Mouse (Mus musculus): ENCODE measurements at regions not wholly inside any gene's neighbourhood (a gene's known extent, or its start where the extent isn't known, plus 50 kb on each side); places are given as distances from the start of the nearest gene placed in this dataset.

DNA sequence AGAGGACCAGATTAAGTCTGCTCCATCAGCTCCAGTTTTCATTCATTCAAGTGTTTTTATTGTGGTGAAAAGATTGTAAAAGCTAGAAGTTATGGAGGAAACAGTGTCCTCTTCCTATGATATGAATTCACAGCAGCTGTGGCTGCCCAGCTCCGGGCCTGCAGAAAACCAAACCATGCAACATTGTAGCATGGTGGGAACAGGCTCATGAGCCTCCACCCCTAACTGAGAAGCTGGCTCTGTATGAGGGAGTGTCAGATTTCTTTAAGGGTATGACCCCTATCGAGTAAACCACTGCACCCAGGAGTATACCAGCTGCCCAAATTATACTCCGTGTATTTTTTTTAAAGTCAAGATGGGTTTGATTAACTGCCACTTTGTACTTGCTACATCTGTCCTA is 189.4 kb downstream of the Atp23 start:
- 51% methylated on average over 3 of the region's 3 CpGs for WGBS
- H3K9me3 ChIP-seq, result no peaks in the 10 kb centered on the region
- peak; percentile 63 for DNase-seq (ENCODE audit: low spot score)

DNA sequence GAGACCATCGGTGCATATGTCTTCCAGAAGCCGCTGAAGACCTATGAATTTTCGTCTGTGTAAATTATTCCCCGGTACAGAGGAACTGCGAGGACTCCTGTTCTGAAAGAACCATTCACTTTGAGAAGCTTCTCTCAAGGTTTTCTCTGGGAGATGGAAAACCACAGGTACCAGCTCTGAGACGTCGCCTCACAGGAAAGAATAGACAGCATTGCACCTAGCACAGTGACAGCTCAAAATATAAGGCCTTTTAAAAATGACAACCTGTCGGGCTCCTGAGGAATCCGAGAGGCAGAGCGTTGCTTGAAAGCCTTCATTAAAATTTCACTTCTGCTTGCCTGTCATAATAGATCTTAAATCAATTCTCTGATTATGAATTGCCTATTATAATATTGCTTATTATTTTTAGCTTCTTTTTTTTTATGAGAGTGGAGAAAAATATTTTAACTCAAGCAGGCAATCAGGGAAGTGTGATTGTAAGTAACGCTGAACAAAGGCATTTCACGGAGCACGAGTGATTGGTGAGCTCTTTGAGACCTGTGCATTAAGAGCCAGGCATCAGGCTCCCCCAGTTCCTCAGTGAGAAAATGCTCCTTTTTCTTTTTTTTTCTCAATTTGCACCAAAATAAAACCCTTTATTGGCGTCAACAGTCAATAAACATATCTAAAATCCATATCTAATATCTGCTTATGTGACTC is 191.8 kb downstream of the Atp23 start:
- H3K4me3 ChIP-seq, result no peak overlapping the region
- no peaks in the 10 kb centered on the region for H3K36me3 ChIP-seq
- no peak for DNase-seq (ENCODE audit: low spot score)
- H3K27me3 ChIP-seq (ENCODE audit: insufficient read depth, poor library complexity, severe bottlenecking), result no peaks in the 10 kb centered on the region
- no peaks in the 10 kb centered on the region for H3K9me3 ChIP-seq
- H3K4me1 ChIP-seq, result no peaks in the 10 kb centered on the region
- no peak overlapping the region for H3K27ac ChIP-seq
- WGBS, result 80% methylated on average over 14 of the region's 14 CpGs

More for the DNA sequence above, 189.4 kb downstream of the Atp23 start:
- H3K4me3 ChIP-seq, result no peak overlapping the region
- H3K4me1 ChIP-seq, result no peaks in the 10 kb centered on the region
- H3K27me3 ChIP-seq (ENCODE audit: insufficient read depth, poor library complexity, severe bottlenecking), result no peaks in the 10 kb centered on the region
- no peaks in the 10 kb centered on the region for H3K36me3 ChIP-seq
- H3K27ac ChIP-seq, result no peak overlapping the region

DNA sequence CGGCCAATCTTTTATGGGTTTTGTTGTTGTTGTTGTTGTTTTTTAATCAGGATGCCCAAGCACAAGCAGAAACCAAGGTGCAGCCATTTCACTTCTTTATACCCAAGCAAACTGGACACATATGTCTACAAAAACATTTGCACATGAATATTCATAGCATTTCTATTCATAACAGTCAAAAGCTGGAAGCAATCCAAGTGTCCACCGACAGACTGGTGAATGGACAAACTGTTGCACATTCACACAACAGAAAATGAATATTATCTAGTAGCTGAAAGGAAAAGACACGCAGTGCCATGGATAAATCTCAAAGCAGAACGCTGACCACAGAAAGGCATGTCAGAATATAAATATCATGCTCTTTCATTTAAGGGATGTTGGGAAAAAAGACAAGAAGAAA is 192.4 kb downstream of the Atp23 start:
- no peak overlapping the region for H3K4me3 ChIP-seq
- no peaks in the 10 kb centered on the region for H3K4me1 ChIP-seq
- WGBS, result 83% methylated on average over 4 of the region's 4 CpGs
- no peak overlapping the region for H3K27ac ChIP-seq
- no peaks in the 10 kb centered on the region for H3K36me3 ChIP-seq
- H3K9me3 ChIP-seq, result no peaks in the 10 kb centered on the region
- no peaks in the 10 kb centered on the region for H3K27me3 ChIP-seq (ENCODE audit: insufficient read depth, poor library complexity, severe bottlenecking)
- DNase-seq (ENCODE audit: low spot score), result no peak

DNA sequence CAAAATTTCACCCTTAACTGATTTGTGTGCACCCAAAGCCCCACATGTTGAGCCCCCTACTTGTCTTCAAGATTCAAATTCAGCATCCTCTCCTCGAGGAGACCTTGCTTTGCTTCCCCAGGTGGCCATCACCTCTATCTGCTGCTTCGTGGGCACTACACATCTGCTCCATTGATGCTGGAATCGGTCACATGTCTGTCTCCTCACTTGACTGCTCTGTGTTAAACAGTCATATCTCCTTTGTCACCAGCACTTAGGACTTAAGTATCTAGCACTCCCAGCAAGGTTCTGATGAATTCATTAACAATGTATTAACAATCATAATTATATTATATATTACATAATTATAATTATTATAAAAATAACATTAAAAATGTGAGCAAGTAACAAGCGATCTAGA is 192.9 kb downstream of the Atp23 start:
- WGBS, result 72% methylated on average over 4 of the region's 4 CpGs
- DNase-seq (ENCODE audit: low spot score), result no peak
- Histone ChIP-seq H3K27me3 (ENCODE audit: insufficient read depth, poor library complexity, severe bottlenecking) (no peaks in the 10 kb centered on the region), H3K9me3 (no peaks in the 10 kb centered on the region), H3K36me3 (no peaks in the 10 kb centered on the region), H3K4me3 (no peak overlapping the region), H3K4me1 (no peaks in the 10 kb centered on the region), H3K27ac (no peak overlapping the region)

DNA sequence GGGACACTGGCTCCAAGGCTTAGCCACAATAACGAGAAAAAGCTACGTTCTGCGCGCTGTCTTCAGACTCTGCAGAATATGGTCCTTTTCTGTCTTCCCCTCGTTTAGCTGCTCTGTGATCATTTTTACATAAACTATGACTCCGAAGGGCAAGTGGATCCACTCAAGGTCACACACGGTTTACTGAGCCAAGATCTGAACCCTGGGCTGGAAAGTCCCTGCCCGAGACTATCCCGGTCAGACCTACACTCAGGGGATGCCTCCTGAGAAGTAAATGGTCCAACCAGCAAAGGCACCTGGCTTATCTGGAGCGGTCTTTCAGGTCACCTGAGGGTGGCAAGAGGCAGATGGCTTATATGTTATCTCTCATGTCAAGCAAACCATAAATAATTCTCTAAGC is 204.1 kb downstream of the Atp23 start:
- H3K27ac ChIP-seq, result no peak overlapping the region
- 87% methylated on average over 10 of the region's 10 CpGs for WGBS
- H3K27me3 ChIP-seq (ENCODE audit: insufficient read depth, poor library complexity, severe bottlenecking), result no peaks in the 10 kb centered on the region
- H3K9me3 ChIP-seq, result no peaks in the 10 kb centered on the region
- DNase-seq (ENCODE audit: low spot score), result no peak
- H3K36me3 ChIP-seq, result no peaks in the 10 kb centered on the region
- no peak overlapping the region for H3K4me3 ChIP-seq
- no peaks in the 10 kb centered on the region for H3K4me1 ChIP-seq

DNA sequence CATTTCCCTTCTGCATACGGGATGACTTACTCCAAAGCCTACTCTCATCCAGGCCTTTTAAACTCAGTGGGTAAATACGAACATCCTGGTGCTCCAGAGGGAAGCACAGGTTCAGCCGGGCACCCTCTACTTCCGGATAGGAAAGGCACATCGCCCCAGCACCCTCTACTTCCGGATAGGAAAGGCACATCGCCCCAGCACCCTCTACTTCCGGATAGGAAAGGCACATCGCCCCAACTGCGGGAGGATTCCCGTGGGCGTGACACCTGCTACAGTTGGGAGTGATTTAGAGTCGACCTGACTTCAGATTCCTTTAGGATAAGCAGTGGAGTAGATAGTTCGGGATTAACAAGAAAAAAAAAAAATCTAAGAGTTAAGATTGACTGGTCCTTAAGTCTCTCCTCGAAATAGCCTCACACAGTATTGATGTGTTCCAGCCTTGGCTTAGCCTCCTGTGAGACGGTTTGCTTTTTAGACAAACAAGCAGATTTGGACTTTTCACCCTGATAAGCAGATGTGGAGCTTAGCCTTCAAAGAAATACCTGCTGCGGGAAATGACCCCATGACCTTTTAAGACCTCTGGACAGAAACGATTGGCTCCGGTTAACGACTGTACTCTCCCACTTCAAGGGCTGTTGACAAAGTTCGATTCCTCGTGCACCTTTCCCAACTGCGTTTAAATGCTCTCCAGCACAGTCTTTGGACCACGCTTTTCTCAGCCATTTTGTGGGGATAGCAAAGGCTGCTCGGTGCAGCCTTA is 210.1 kb downstream of the Atp23 start:
- Histone ChIP-seq H3K27me3 (ENCODE audit: insufficient read depth, poor library complexity, severe bottlenecking) (no peaks in the 10 kb centered on the region), H3K9me3 (no peaks in the 10 kb centered on the region), H3K4me1 (no peaks in the 10 kb centered on the region), H3K36me3 (no peaks in the 10 kb centered on the region), H3K4me3 (no peak overlapping the region), H3K27ac (no peak overlapping the region)
- 65% methylated on average over 25 of the region's 25 CpGs for WGBS
- DNase-seq (ENCODE audit: low spot score), result no peak

DNA sequence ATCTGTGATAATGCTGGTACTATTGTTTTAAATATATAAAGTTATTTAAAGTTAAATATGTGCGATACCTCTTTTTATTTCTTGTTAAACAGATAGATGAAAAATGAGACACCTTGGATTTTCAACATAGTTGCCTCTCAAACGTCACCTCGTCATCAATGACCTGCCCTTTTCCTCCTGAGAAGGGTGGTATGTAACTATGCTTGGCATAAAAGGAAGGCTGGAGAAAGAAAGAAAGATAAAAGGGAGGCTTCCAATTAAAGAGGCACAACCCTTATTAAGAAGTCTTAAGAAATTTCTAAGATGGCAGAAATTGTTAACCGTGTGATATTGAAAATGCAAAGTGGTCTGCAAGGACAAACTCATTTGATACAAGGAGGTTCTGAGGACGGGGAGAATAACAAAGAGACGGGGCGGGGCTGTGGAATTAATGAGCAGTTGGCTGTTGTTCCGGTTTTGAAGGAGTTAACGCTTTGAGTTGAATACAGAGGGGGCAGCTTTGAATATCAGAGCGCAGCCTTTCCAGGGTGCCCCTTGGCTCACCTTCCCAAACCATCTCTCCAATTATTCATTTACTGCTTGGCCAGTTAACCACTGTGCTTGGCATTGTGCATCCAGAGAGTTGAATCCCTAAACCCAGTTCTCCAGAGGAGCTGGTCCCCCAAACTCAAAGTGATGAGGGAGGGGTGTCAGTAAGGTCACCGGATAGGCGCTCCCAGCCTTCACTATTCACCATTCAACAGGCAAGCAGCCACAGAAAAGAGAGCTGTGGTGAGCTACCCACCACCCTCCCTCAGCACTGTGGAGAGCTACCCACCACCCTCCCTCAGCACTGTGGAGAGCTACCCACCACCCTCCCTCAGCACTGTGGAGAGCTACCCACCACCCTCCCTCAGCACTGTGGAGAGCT is 220.6 kb downstream of the Atp23 start:
- Histone ChIP-seq H3K27ac (no peak overlapping the region), H3K4me3 (no peak overlapping the region), H3K27me3 (ENCODE audit: insufficient read depth, poor library complexity, severe bottlenecking) (no peaks in the 10 kb centered on the region), H3K4me1 (no peaks in the 10 kb centered on the region), H3K9me3 (no peaks in the 10 kb centered on the region), H3K36me3 (no peaks in the 10 kb centered on the region)
- DNase-seq (ENCODE audit: low spot score), result no peak
- 14% methylated on average over 12 of the region's 12 CpGs for WGBS

DNA sequence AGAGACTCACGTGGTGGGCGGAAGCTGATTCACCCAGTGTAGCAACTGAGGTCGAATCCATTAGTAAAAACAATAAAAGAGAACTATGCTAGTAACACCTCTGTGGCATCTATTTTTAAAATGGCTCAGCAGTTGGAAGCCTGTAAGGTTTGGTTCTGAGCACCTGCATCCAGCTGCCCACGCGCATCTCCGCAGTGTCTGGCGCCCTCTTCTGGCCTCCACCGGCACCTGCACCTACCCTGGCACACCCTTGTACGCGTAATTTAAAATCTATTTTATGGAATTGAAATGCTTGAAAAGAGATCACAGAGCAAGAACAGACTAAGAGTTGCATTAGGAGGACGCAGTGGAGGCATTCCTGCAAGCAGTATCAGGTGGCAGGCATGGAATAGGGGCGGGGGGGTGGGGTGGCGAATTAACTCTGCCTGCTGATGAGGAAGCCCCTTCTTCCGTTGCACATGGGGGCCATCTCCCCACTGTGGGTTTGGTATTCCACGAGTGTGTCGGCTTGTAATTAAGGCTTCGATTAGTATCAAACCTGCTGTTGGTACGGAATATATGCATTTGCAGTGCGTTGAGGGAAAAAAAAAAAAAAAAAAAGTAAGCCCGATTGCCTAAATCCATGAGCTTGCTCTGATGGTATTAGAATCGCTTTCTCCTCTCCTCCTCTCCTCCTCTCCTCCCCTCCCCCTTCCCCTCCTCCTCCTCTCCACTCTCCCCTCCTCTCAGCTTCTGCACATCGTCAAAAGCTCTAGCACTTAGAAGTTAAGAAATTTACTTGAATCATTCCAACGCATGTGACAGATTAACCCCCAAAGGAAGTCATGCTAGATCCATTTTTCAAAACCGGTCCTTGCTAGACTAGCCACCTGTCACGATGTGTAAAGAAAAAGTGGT is 221.7 kb downstream of the Atp23 start:
- Histone ChIP-seq H3K4me3 (no peak overlapping the region), H3K4me1 (no peaks in the 10 kb centered on the region), H3K27me3 (ENCODE audit: insufficient read depth, poor library complexity, severe bottlenecking) (no peaks in the 10 kb centered on the region), H3K9me3 (no peaks in the 10 kb centered on the region), H3K36me3 (no peaks in the 10 kb centered on the region), H3K27ac (no peak overlapping the region)
- 25% methylated on average over 25 of the region's 25 CpGs for WGBS
- no peak for DNase-seq (ENCODE audit: low spot score)

DNA sequence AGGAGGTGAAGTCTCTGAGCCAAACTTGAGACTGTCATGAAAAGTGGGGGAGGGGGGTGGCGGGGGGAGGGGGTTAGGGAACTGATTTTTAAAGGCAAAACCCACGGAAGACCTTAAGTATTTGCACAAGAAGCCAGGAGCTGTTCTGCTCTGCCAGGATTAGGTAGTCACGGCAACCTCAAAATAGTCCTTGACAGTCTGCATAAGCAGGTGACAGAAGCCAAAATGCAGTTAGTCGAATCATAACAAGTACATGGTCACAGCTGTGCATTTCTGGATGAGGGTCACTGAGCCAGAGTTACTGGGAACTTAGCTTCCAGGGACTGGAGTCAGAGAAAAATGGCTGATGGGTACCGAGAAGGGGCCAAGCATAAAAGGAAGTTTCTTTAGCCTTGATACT is 227.7 kb downstream of the Atp23 start:
- Histone ChIP-seq H3K4me3 (no peak overlapping the region), H3K36me3 (no peaks in the 10 kb centered on the region), H3K4me1 (no peaks in the 10 kb centered on the region), H3K27me3 (ENCODE audit: insufficient read depth, poor library complexity, severe bottlenecking) (no peaks in the 10 kb centered on the region), H3K27ac (no peak overlapping the region), H3K9me3 (no peaks in the 10 kb centered on the region)
- DNase-seq (ENCODE audit: low spot score), result no peak
- 60% methylated on average over 5 of the region's 5 CpGs for WGBS

DNA sequence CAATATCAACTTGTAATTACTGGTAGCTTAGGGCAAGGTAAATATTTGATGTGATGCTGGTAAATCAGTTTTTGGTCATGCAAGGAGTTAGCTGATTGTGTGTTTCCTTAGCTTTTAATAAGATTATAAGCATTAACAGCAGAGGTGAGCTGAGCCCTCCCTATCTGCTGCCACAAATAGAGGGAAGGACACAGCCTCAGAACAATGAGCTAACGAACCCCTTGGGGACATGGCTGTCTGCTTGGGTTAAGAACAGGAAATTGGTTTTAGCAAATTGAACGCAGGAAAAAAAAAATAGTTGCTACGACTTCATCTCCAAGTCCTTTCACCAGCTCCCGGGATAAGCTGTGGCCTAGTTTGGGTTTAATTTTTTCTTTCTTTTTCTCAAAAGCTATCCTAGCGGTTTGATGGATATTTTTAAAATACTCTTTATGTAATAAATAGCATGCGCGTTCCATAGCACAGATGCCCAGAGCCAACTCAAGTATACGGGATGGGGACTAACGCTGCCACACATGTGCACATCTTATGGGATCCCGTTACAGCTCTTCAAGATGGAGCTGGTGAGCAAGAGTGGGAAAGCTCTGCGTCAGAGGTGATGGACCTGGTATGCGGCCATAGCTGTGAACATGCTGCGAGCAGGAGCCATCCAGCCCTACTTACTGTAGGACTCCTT is 236.6 kb downstream of the Atp23 start:
- H3K9me3 ChIP-seq, result no peaks in the 10 kb centered on the region
- 85% methylated on average over 13 of the region's 13 CpGs for WGBS
- no peaks in the 10 kb centered on the region for H3K27me3 ChIP-seq (ENCODE audit: insufficient read depth, poor library complexity, severe bottlenecking)
- H3K27ac ChIP-seq, result no peak overlapping the region
- no peaks in the 10 kb centered on the region for H3K36me3 ChIP-seq
- no peaks in the 10 kb centered on the region for H3K4me1 ChIP-seq
- H3K4me3 ChIP-seq, result no peak overlapping the region
- no peak for DNase-seq (ENCODE audit: low spot score)

DNA sequence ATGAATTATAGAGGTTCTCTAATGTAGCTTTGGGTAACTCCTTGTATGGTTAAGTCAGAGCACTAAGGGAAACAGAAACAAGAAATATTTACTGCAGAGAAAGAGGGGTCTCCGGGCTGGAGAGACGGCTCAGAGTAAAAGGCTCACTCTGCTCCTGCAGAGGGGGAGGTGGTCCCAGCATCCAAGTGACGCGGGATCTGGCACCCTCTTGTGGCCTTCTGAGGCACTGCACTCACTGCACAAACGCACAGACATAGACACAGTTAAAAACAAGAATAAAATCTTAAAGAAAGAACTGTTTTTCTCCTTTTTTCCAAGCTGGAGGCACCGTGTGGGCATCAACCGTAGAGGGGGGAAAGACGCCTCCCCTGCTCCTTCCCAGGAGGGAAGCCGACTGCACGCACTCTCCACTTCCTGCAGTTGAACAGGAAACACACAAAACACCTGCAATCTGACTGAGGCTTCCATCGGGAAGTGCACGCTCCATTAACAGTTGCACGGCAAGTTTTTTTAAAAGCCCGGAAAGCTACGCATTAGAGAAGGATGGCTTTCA is 237.6 kb downstream of the Atp23 start:
- Histone ChIP-seq H3K36me3 (no peaks in the 10 kb centered on the region), H3K27ac (no peak overlapping the region), H3K9me3 (no peaks in the 10 kb centered on the region), H3K4me1 (no peaks in the 10 kb centered on the region), H3K27me3 (ENCODE audit: insufficient read depth, poor library complexity, severe bottlenecking) (no peaks in the 10 kb centered on the region), H3K4me3 (no peak overlapping the region)
- WGBS, result 77% methylated on average over 15 of the region's 15 CpGs
- DNase-seq (ENCODE audit: low spot score), result no peak

DNA sequence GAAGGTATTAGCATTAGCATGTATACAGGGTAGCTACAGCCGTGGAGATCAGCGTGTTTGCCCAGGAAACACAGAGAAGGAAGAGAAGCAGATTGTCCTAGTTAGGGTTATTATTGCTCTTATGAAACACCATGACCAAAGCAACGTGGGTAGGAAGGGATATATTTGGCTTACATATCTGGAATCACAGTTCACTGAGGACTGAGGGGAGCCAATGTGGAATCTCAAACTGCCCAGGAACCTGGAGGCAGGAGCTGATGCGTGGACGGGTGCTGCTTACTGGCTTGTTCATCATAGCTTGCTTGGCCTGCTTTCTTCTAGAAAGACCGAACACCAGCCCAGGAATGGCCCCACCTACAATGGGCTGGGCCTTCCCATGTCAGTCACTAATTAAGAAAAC is 238.4 kb downstream of the Atp23 start:
- Histone ChIP-seq H3K4me3 (no peak overlapping the region), H3K36me3 (no peaks in the 10 kb centered on the region), H3K27me3 (ENCODE audit: insufficient read depth, poor library complexity, severe bottlenecking) (no peaks in the 10 kb centered on the region), H3K4me1 (no peaks in the 10 kb centered on the region), H3K27ac (no peak overlapping the region), H3K9me3 (no peaks in the 10 kb centered on the region)
- no peak for DNase-seq (ENCODE audit: low spot score)
- WGBS, result 87% methylated on average over 6 of the region's 6 CpGs

Data from heart, embryonic 10.5 days (tissue).